Mouse (Mus musculus) kidney, embryonic 14.5 days (tissue): ENCODE results near the gene Gm10135. TPM values are rescaled to one million over a fixed set of nuclear protein-coding genes. Genes with fewer than 3 reads are reported as not detected.
"Not testable (repeated sequence)": the region's sequence is repeated elsewhere in the genome, so short reads cannot be mapped to it uniquely, and the experiment has no call there.

Source experiments
- ATAC-seq: fragments of 200-750 bp; cut with Nextera tagmentation; 2 replicates; pipeline ENCODE4 v1.8.0; 2017; ENCODE audit warnings: moderate number of reproducible peaks, mild to moderate bottlenecking, moderate TSS enrichment, moderate library complexity; ENCODE audit not compliant: low FRiP score, low TSS enrichment
- H3K27ac ChIP-seq: fragments of 300-500 bp; sonication (generic); 2 replicates; pipeline ENCODE4 v1.5.1; 2014; ENCODE audit warnings: low read depth, mild to moderate bottlenecking, low read length, moderate library complexity, mixed read lengths
- H3K27me3 ChIP-seq: fragments of 300-500 bp; sonication (generic); 2 replicates; pipeline ENCODE4 v1.6.1; 2014; ENCODE audit warnings: mild to moderate bottlenecking, low read length; ENCODE audit not compliant: control insufficient read depth, insufficient read depth
- H3K36me3 ChIP-seq: fragments of 300-500 bp; sonication (generic); 2 replicates; pipeline ENCODE4 v1.6.1; 2014; ENCODE audit warnings: low read length, mixed read lengths; ENCODE audit not compliant: control insufficient read depth, insufficient read depth
- H3K4me1 ChIP-seq: fragments of 300-500 bp; sonication (generic); 2 replicates; pipeline ENCODE4 v1.6.1; 2014; ENCODE audit warnings: low read length, mixed read lengths; ENCODE audit not compliant: control insufficient read depth, insufficient read depth
- H3K4me2 ChIP-seq: fragments of 300-500 bp; sonication (generic); replicated peaks from 2 replicates; pipeline ENCODE4 v1.6.1; 2014; ENCODE audit warnings: low read depth, mild to moderate bottlenecking, low read length
- H3K4me3 ChIP-seq: fragments of 300-500 bp; sonication (generic); 2 replicates; pipeline ENCODE4 v1.5.1; 2014; ENCODE audit warnings: mild to moderate bottlenecking, low read length
- H3K9ac ChIP-seq: fragments of 300-500 bp; sonication (generic); 2 replicates; pipeline ENCODE4 v1.6.1; 2014; ENCODE audit warnings: low read depth, mild to moderate bottlenecking, low read length, moderate library complexity
- H3K9me3 ChIP-seq: fragments of 300-500 bp; sonication (generic); 2 replicates; pipeline ENCODE4 v1.6.1; 2016; ENCODE audit warnings: low read length; ENCODE audit not compliant: control insufficient read depth
- WGBS: fragments of 180-500 bp; shearing (Covaris S2); extraction: QIAGEN DNeasy Blood & Tissue Kit; methylation state at CpG from one replicate; pipeline ENCODE4 v1.1.7; 2014; 5-methylcytosine and 5-hydroxymethylcytosine counted together
- polyA plus RNA-seq: library from polyadenylated mRNA; unstranded; fragments of >200 nt; fragmentation: Nextera tagmentation; extraction: Ambion mirVana; gene quantifications from 2 replicates; pipeline ENCODE4 v1.2.1, GENCODE M21; 2014

Gene Gm10135
- polyA plus RNA-seq, 1 experiment from 2014 or later: not detected

GRCm38 (mm10) chr5:73006784-73007581 is 32.5 kb upstream of the Gm10135 start, which contains the start of gene Slc10a4:
Gene Slc10a4 (plus strand): TSS chr5:73006883.
- peak; percentile 77 for ATAC-seq
- peaks cover 26% of the 10 kb centered on the region for H3K27me3 ChIP-seq
- H3K4me2 ChIP-seq: peak within 1 kb of the TSS; percentile 72
- H3K27ac ChIP-seq: no peak within 1 kb of the TSS
- H3K9me3 ChIP-seq: no peaks in the 10 kb centered on the region
- WGBS: 7% methylated on average over 63 of the region's 65 CpGs
- H3K9ac ChIP-seq: peak within 1 kb of the TSS; percentile 47; the same call in 1 of the 2 replicates
- H3K36me3 ChIP-seq: no peaks in the 10 kb centered on the region
- no peaks in the 10 kb centered on the region for H3K4me1 ChIP-seq
- H3K4me3 ChIP-seq: peak within 1 kb of the TSS; percentile 41

GRCm38 (mm10) chr5:73004046-73004445 is 29.5 kb upstream of the Gm10135 start:
- WGBS: 83% methylated on average over 5 of the region's 5 CpGs
- H3K4me2 ChIP-seq: no peak overlapping the region
- no peak overlapping the region for H3K9ac ChIP-seq

GRCm38 (mm10) chr5:72998546-72998945 is 24.0 kb upstream of the Gm10135 start:
- not testable (repeated sequence) for H3K4me1 ChIP-seq, H3K4me2 ChIP-seq, H3K27ac ChIP-seq, H3K9me3 ChIP-seq, ATAC-seq, H3K36me3 ChIP-seq, H3K9ac ChIP-seq, H3K27me3 ChIP-seq, H3K4me3 ChIP-seq
- 77% methylated on average over 1 of the region's 1 CpGs for WGBS

More at GRCm38 (mm10) chr5:73004046-73004445, 29.5 kb upstream of the Gm10135 start:
- peaks cover 26% of the 10 kb centered on the region for H3K27me3 ChIP-seq
- no peaks in the 10 kb centered on the region for H3K4me1 ChIP-seq
- H3K36me3 ChIP-seq: no peaks in the 10 kb centered on the region
- H3K9me3 ChIP-seq: no peaks in the 10 kb centered on the region
- no peak overlapping the region for H3K4me3 ChIP-seq
- H3K27ac ChIP-seq: no peak overlapping the region
- ATAC-seq: no peak

- H3K9ac ChIP-seq: no peak overlapping the region
- no peak overlapping the region for H3K4me3 ChIP-seq
- 11% methylated on average over 10 of the region's 10 CpGs for WGBS
- H3K27ac ChIP-seq: no peak overlapping the region
- ATAC-seq: peak; percentile 72
- 0 out of 2 replicates have a peak, but pooled peaks cover 5% of the 10 kb centered on the region for H3K4me1 ChIP-seq
- H3K4me2 ChIP-seq: no peak overlapping the region; the same call in 1 of the 2 replicates
- H3K27me3 ChIP-seq: no peaks in the 10 kb centered on the region
- no peaks in the 10 kb centered on the region for H3K36me3 ChIP-seq
- no peaks in the 10 kb centered on the region for H3K9me3 ChIP-seq
Measured at GRCm38 (mm10) chr5:72995379-72995778, 20.9 kb upstream of the Gm10135 start.

GRCm38 (mm10) chr5:72994928-72995327 is 20.4 kb upstream of the Gm10135 start:
- no peak for ATAC-seq
- no peak overlapping the region for H3K27ac ChIP-seq
- no peaks in the 10 kb centered on the region for H3K9me3 ChIP-seq
- H3K27me3 ChIP-seq: no peaks in the 10 kb centered on the region
- H3K4me3 ChIP-seq: no peak overlapping the region
- no peak overlapping the region for H3K9ac ChIP-seq
- H3K36me3 ChIP-seq: no peaks in the 10 kb centered on the region
- no peak overlapping the region for H3K4me2 ChIP-seq
- 0 out of 2 replicates have a peak, but pooled peaks cover 5% of the 10 kb centered on the region for H3K4me1 ChIP-seq
- WGBS: 56% methylated on average over 2 of the region's 2 CpGs

- Histone ChIP-seq H3K4me3 (no peak overlapping the region), H3K27me3 (no peaks in the 10 kb centered on the region), H3K9me3 (no peaks in the 10 kb centered on the region), H3K36me3 (no peaks in the 10 kb centered on the region), H3K27ac (no peak overlapping the region), H3K4me1 (0 out of 2 replicates have a peak, but pooled peaks cover 5% of the 10 kb centered on the region), H3K9ac (no peak overlapping the region), H3K4me2 (no peak overlapping the region)
- 33% methylated on average over 8 of the region's 8 CpGs for WGBS
- ATAC-seq: no peak
Measured at GRCm38 (mm10) chr5:72994424-72994823, 19.9 kb upstream of the Gm10135 start.

GRCm38 (mm10) chr5:72992474-72992873 is 18.0 kb upstream of the Gm10135 start:
- Histone ChIP-seq H3K27me3 (no peaks in the 10 kb centered on the region), H3K9ac (no peak overlapping the region), H3K4me3 (no peak overlapping the region), H3K27ac (no peak overlapping the region), H3K9me3 (no peaks in the 10 kb centered on the region), H3K4me2 (no peak overlapping the region), H3K4me1 (0 out of 2 replicates have a peak, but pooled peaks cover 5% of the 10 kb centered on the region), H3K36me3 (no peaks in the 10 kb centered on the region)
- ATAC-seq: no peak
- 92% methylated on average over 1 of the region's 1 CpGs for WGBS

GRCm38 (mm10) chr5:72989756-72990155 is 15.3 kb upstream of the Gm10135 start:
- Histone ChIP-seq H3K36me3 (no peaks in the 10 kb centered on the region), H3K27me3 (no peaks in the 10 kb centered on the region), H3K4me3 (no peak overlapping the region), H3K9ac (no peak overlapping the region), H3K4me2 (no peak overlapping the region), H3K9me3 (no peaks in the 10 kb centered on the region), H3K27ac (no peak overlapping the region), H3K4me1 (0 out of 2 replicates have a peak, but pooled peaks cover 5% of the 10 kb centered on the region)
- WGBS: 68% methylated on average over 8 of the region's 8 CpGs
- no peak for ATAC-seq

- no peaks in the 10 kb centered on the region for H3K36me3 ChIP-seq
- no peak overlapping the region for H3K4me2 ChIP-seq
- no peak overlapping the region for H3K4me3 ChIP-seq
- no peak overlapping the region for H3K27ac ChIP-seq
- no peaks in the 10 kb centered on the region for H3K27me3 ChIP-seq
- H3K9ac ChIP-seq: no peak overlapping the region
- H3K9me3 ChIP-seq: no peaks in the 10 kb centered on the region
- no peak for ATAC-seq
- H3K4me1 ChIP-seq: no peaks in the 10 kb centered on the region
- WGBS: 90% methylated on average over 7 of the region's 7 CpGs
Measured at GRCm38 (mm10) chr5:72987786-72988185, 13.3 kb upstream of the Gm10135 start.
